Mouse (Mus musculus) olfactory bulb, adult 2 months (tissue): ENCODE results near the gene Acvr1b. TPM values are rescaled to one million over a fixed set of nuclear protein-coding genes. Genes with fewer than 3 reads are reported as not detected.

Experiments
- H3K27ac ChIP-seq: fragments of 200-500 bp; 2 replicates; pipeline ENCODE4 v1.5.1; 2012; ENCODE audit warnings: low read depth, low read length; ENCODE audit not compliant: insufficient read depth
- H3K4me1 ChIP-seq: fragments of 200-500 bp; 2 replicates; pipeline ENCODE4 v1.6.1; 2012; ENCODE audit warnings: low read length; ENCODE audit not compliant: control insufficient read depth, insufficient read depth
- H3K4me3 ChIP-seq: fragments of 200-500 bp; 2 replicates; pipeline ENCODE4 v1.5.1; 2012; ENCODE audit warnings: mild to moderate bottlenecking, low read depth, low read length, moderate library complexity; ENCODE audit not compliant: insufficient read depth
- CTCF ChIP-seq: fragments of 200-500 bp; IDR thresholded peaks from 2 replicates; pipeline ENCODE4 v1.5.1; 2012; ENCODE audit warnings: low read depth, mild to moderate bottlenecking, low read length, moderate library complexity; ENCODE audit not compliant: insufficient read depth
- POLR2A ChIP-seq: fragments of 200-500 bp; IDR thresholded peaks from 2 replicates; pipeline ENCODE4 v1.6.1; 2012; ENCODE audit warnings: mild to moderate bottlenecking, low read depth, low read length, moderate library complexity; ENCODE audit not compliant: insufficient read depth
- WGBS: fragments of 180-500 bp; shearing (Covaris S2); methylation state at CpG from one replicate; pipeline ENCODE4 v1.1.7; 2018; 5-methylcytosine and 5-hydroxymethylcytosine counted together
- polyA plus RNA-seq: library from polyadenylated mRNA; stranded (reverse); fragments of >200 nt; gene quantifications from 2 replicates; pipeline ENCODE4 v1.2.4, GENCODE M21; 2012; ENCODE audit warnings: low replicate concordance; ENCODE audit not compliant: missing spikeins, insufficient read depth, insufficient read length

The Acvr1b gene
- polyA plus RNA-seq, 1 experiment = not detected

DNA sequence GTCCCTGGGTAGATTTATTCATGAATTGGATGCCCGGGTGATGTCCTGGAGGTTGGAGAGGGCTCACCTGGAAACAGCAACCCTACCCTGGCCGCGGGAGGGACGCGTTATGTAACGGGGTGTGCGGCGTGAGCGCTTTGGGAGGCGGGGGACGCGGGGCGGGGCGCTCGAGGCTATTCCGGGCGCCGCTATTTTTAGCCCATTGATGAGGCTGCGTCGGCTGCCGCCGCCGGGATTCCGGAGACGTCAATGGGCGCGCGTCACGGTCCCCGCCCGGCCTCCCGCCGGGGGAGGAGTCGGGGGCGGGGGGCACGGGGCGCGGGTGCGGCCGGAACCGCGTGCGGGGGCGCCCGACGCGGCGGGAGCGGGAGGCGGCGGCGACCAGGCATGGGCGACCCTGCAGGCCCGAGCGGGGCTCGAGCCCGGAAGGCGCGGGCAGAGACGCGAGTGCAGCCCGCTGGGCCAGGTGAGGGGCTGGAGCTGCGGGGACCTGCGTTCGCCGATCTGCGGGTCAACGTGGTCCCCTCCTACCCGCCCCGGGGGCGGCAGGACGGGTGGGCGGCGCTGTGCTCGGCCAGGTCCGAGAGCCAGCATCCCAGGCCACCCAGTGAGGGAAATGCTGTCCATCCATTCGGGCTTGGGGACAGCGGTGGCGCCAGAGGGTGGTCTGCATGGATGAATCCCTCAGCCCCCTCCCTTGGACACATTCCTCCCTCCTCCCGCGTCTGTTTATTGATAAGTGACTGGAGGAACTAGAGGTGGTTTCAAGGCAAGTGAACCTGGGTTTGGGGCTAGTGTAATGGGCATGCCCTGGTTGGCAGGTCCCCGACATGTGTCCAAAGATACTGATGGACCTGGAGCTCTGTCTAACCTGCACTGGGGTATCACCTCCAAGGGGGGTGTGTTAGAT is 80.3 kb downstream of the Acvr1b start, which contains the start of gene Nr4a1:
Nr4a1 (plus strand) TSS at position 384 of the 910 bp plus-strand sequence.
- Histone ChIP-seq H3K27ac (peak within 1 kb of the TSS; percentile 83), H3K4me3 (peak within 1 kb of the TSS; percentile 70), H3K4me1 (peaks cover 30% of the 10 kb centered on the region)
- WGBS = 2% methylated on average over 71 of the region's 82 CpGs
- TF ChIP-seq POLR2A = no peak
- no peak for TF ChIP-seq CTCF

DNA sequence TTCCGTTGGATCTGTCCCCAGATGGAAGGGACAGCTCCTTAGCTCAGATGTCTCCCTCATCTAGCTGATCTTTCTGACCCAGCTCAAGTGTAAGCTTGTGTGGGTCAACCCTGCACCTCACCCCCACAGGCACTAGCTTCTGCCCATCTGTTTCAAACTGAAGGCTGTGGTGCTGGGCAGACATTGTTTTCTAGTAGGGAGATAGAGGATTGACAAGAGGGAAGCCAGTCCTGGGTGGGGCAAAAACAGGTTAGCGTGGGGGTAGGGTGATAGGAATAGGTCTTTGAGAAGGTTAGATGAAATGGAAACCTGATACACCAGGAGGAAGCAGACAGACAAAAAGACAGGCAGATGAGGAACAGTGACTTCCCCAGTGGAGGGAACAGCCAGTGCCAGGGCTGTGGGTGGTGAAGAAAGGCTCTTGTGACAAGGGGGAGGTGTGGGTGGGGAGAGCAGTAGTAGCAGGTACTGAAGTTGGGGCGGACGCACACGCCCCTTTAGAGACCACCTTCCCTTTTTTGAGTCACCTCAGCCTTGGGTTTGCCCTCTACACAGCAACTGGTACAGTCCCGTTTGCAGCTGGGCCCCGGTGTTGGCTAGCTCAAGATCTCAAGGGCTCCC is 82.1 kb downstream of the Acvr1b start:
- 88% methylated on average over 7 of the region's 7 CpGs for WGBS
- TF ChIP-seq POLR2A (no peak), CTCF (no peak)
- H3K4me1 ChIP-seq = peaks cover 41% of the 10 kb centered on the region
- no peak overlapping the region for H3K4me3 ChIP-seq
- H3K27ac ChIP-seq = no peak overlapping the region

GRCm38 (mm10) chr15:101256463-101257206 is 82.8 kb downstream of the Acvr1b start:
- TF ChIP-seq CTCF (no peak), POLR2A (no peak)

DNA sequence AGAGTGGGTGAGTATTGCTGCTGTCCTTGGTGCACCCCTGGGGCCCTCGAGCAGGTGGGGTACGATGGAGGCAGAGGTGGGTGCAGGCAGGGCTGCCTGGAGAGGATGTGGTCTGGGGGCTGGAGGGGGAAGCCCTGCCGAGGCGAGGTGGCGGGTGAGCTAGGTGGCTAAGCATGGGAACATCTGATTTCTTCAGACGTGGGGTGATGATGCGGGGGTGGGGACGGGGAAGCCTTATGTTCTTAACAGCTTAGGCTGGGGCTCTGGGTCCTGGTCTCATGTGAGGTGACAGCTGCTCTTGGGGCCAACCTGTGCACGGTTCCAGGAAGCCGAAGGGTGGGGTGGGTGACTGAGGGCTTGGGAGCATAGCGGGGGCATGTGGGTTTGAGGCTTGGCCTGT is 84.6 kb downstream of the Acvr1b start:
- TF ChIP-seq POLR2A (no peak), CTCF (no peak)
- 82% methylated on average over 11 of the region's 11 CpGs for WGBS
- peaks cover 59% of the 10 kb centered on the region for H3K4me1 ChIP-seq
- no peak overlapping the region for H3K4me3 ChIP-seq
- H3K27ac ChIP-seq = no peak overlapping the region

More at GRCm38 (mm10) chr15:101256463-101257206, 82.8 kb downstream of the Acvr1b start:
- Histone ChIP-seq H3K27ac (no peak overlapping the region), H3K4me3 (no peak overlapping the region), H3K4me1 (peaks cover 47% of the 10 kb centered on the region)
- WGBS = 85% methylated on average over 14 of the region's 14 CpGs

- TF ChIP-seq CTCF = no peak
- TF ChIP-seq POLR2A = no peak
- WGBS = 90% methylated on average over 3 of the region's 3 CpGs
- Histone ChIP-seq H3K27ac (no peak overlapping the region), H3K4me3 (no peak overlapping the region), H3K4me1 (peaks cover 63% of the 10 kb centered on the region)
Measured at GRCm38 (mm10) chr15:101259922-101260321, 86.1 kb downstream of the Acvr1b start.

DNA sequence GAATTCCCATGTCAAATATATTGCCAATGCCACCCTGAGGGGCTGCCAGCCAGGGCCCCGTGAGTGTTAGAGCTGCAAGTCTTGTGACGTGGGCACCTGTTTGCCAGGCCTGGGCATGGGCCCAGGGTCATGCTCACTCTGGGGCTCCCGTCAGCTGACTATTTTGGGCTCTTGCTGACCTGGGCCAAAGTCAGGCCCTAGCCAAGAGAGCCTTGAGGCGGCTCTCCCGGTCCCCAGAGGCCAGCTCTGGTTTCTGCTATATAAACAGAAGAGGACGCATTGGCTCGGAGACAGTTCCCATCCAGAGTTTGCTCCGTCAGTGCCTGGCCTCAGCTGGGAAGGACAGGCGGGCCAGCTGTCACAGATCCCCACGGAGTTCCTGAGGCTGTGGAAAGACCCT is 86.5 kb downstream of the Acvr1b start:
- Histone ChIP-seq H3K4me3 (no peak overlapping the region), H3K27ac (no peak overlapping the region), H3K4me1 (peaks cover 63% of the 10 kb centered on the region)
- 62% methylated on average over 10 of the region's 10 CpGs for WGBS
- TF ChIP-seq CTCF (no peak), POLR2A (no peak)

GRCm38 (mm10) chr15:101260874-101261622 is 87.2 kb downstream of the Acvr1b start:
- Histone ChIP-seq H3K27ac (no peak overlapping the region), H3K4me3 (no peak overlapping the region), H3K4me1 (peaks cover 68% of the 10 kb centered on the region)
- WGBS = 34% methylated on average over 13 of the region's 13 CpGs
- TF ChIP-seq CTCF (no peak), POLR2A (no peak)

- H3K4me3 ChIP-seq = no peak overlapping the region
- H3K27ac ChIP-seq = no peak overlapping the region
- peaks cover 61% of the 10 kb centered on the region for H3K4me1 ChIP-seq
- TF ChIP-seq CTCF (no peak), POLR2A (no peak)
- WGBS = 80% methylated on average over 5 of the region's 5 CpGs
Measured at GRCm38 (mm10) chr15:101262502-101262901, 88.6 kb downstream of the Acvr1b start.

Other genes with a start within 250 kb of the Acvr1b start
- not detected in 2 replicates for gene Gm47841, start 126.7 kb upstream of the Acvr1b start, polyA plus RNA-seq
- not detected in 2 replicates for gene Fignl2, start 95.5 kb upstream of the Acvr1b start, polyA plus RNA-seq
- not detected in 2 replicates for gene Ankrd33, start 58.3 kb upstream of the Acvr1b start, polyA plus RNA-seq
- not detected in 2 replicates for gene Acvrl1, start 45.5 kb upstream of the Acvr1b start, polyA plus RNA-seq
- not detected in 2 replicates for gene Grasp, start 50.1 kb downstream of the Acvr1b start, polyA plus RNA-seq
- not detected in 2 replicates for gene Nr4a1, start 80.2 kb downstream of the Acvr1b start, polyA plus RNA-seq
- gene Atg101, start 110.2 kb downstream of the Acvr1b start, polyA plus RNA-seq = not detected in 2 replicates
- gene 6030408B16Rik, start 119.1 kb downstream of the Acvr1b start, polyA plus RNA-seq = not detected in 2 replicates
- gene Krt80, start 196.1 kb downstream of the Acvr1b start, polyA plus RNA-seq = not detected in 2 replicates
- gene Krt7, start 237.0 kb downstream of the Acvr1b start, polyA plus RNA-seq = not detected in 2 replicates